Mouse (Mus musculus) T-helper 17 cell (primary cell): ENCODE measurements around the gene Borcs6.

Experiments used
- in situ Hi-C, 2 experiments: fragments of 300-600 bp; cut with MboI, MseI; formaldehyde crosslinking; loops; 1 replicate in 1 of 2; 2 replicates in 1 of 2; pipeline ENCODE4 v1.15.1; 2025; ENCODE audit warnings: high pct_unique_total_duplicates in 2 of 2

The Borcs6 gene

GRCm38 (mm10) chr11:69067601-69068000 lies 8.1 kb downstream of the Borcs6 start:
- in situ Hi-C loops = no loop called here

GRCm38 (mm10) chr11:69070093-69070492 lies 10.6 kb downstream of the Borcs6 start:
- in situ Hi-C loops = no loop called here

GRCm38 (mm10) chr11:69070590-69071222 lies 11.2 kb downstream of the Borcs6 start, which contains the start of gene Tmem107:
Tmem107 (plus strand) TSS chr11:69070806.
- in situ Hi-C loops = no loop called here

DNA sequence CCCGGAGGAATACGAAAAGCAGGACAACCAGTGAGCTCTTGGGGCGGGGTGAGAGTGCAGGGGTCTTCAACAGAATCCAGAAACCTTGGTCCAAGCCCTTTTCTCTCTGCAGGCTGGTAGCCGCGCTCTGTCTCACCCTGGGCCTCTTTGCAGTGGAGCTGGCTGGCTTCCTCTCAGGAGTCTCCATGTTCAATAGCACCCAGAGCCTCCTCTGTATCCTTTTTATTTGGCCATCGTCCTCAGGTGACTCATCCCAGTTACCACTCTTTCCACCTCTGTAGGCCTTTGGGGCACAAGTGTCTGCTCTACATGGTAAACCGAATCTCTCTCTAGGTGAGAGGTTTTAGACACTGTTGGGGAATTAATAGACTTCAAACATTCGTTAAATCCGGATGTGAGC lies 11.7 kb downstream of the Borcs6 start:
- in situ Hi-C loops = no loop called here

GRCm38 (mm10) chr11:69072234-69072633 lies 12.7 kb downstream of the Borcs6 start:
- in situ Hi-C loops = no loop called here

DNA sequence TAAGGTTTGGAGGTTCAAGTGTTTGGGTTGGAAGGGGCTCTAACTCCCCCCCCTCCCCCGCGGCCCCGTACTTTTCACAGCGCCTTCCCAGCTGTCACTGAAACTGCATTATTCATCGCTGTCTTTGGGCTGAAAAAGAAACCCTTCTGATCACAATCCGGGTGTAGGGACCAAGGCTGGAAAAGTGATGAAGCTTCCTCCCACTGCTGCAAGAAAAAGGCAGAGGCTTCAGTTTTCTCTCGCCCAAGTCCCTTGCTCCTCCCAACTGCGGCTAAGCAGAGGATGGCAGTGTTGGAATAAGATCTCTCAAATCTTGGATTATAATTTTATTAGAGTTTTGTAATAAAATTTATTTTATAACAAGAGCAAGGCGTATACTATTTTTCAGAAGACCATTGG lies 13.1 kb downstream of the Borcs6 start:
- in situ Hi-C loops = no loop called here

DNA sequence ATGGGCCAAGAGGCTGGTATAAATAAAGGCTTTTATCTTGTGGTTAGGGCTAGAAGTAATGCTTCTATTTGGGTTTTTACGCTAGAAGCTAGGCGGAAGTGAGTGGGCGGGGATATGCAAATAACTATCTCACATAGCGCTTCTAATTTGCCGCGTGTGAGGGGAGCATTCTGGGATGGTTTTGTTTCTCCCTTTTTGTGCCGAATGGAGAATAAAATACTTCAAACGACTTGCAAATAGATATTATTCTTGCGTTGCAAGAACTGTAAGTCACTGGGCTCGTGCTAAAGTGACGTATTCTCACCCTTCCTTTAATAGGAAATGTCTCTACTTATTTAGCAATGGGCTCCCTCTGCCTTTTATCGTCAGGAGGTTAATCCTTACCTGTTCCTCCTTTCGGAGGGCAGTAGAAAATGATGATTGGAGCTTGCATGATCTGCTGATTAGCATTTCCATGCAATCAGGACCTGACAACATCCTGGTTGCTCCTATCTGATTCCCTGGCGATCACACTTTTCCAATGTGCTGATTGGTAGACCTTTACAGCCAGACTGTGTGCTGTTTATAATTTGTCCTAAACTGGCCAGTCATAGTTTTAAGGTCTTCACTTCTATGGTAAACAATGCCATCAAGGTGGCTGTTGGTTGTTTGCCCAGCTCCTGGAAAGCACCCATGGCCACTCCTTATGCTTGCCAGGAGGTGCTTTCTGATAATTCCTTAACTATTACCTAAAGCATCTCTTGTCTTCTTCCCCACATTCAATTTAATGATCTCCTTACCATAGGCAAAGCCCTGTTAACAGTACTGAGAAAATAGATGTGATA lies 13.8 kb downstream of the Borcs6 start:
- in situ Hi-C loops = no loop called here

- in situ Hi-C loops = no loop called here
Measured at GRCm38 (mm10) chr11:69073951-69074775, 14.6 kb downstream of the Borcs6 start.

GRCm38 (mm10) chr11:69074776-69075069 lies 15.2 kb downstream of the Borcs6 start:
- in situ Hi-C loops = loop anchor here in 1 of 2 experiments (25.0 kb wide), 1 partner anchor 1588 kb away; the partner anchor contains the start of genes Eno3, Pfn1 and Spag7

DNA sequence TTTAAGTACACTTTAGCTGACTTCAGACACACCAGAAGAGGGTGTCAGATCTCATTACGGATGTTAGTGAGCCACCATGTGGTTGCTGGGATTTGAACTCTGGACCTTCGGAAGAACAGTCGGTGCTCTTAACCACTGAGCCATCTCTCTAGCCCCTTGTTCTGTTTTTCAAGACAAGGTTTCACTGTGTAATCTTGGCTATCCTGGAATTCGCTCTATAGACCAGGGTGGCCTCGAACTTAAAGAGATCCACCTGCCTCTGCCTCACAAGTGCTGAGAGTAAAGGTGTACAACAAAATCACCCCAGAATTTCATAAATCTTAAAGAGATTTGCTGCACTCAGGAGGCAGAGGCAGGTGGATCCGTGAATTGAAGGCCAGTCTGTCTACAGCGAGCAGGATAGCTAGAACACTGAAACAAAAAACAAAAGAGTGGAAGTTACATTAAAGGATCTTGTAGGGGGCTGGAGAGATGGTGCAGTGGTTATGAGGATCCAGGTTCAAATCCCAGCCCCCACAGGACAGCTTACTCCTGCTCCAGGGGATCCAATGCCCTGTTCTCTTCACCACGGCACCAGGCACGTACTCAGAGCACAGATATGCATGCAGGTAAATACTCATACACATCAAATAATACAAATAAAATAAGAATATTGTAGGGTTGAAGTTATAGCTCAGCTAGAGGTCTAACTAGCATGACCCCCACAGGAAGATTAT lies 16.4 kb downstream of the Borcs6 start:
- in situ Hi-C loops = loop anchor here in 1 of 2 experiments (25.0 kb wide), 1 partner anchor 1586 kb away; the partner anchor contains the start of genes Eno3, Pfn1 and Spag7

- in situ Hi-C loops = loop anchor here in 1 of 2 experiments (25.0 kb wide), 1 partner anchor 1586 kb away; the partner anchor contains the start of genes Eno3, Pfn1 and Spag7
Measured at GRCm38 (mm10) chr11:69076572-69076971, 17.1 kb downstream of the Borcs6 start.

GRCm38 (mm10) chr11:69077316-69077715 lies 17.8 kb downstream of the Borcs6 start:
- in situ Hi-C loops = loop anchor here in 1 of 2 experiments (25.0 kb wide), 1 partner anchor 1585 kb away; the partner anchor contains the start of genes Eno3, Pfn1 and Spag7

DNA sequence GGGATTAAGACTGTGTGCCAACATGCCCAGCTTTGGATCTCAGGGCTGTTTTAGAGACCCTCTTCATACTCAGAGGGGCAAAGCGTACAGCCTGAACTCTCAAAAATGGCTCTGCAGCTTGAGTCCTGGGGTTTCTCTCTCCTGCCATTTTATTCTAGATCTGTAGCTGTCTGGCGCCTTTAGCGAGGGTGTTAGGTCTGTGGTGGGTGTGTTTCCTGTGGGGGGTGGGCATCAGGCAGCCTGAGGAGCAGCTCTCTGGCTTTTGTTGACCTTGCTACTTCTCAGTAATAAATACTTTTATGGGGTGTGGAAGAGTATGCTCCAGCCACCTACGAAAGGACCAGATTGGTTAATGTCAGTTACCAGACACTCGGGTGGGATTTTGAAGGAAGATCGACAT lies 18.5 kb downstream of the Borcs6 start:
- in situ Hi-C loops = loop anchor here in 1 of 2 experiments (25.0 kb wide), 1 partner anchor 1584 kb away; the partner anchor contains the start of genes Eno3, Pfn1 and Spag7

- in situ Hi-C loops = loop anchor here in 1 of 2 experiments (25.0 kb wide), 1 partner anchor 1583 kb away; the partner anchor contains the start of genes Eno3, Pfn1 and Spag7
Measured at GRCm38 (mm10) chr11:69078805-69079438, 19.4 kb downstream of the Borcs6 start.

- in situ Hi-C loops = loop anchor here in 1 of 2 experiments (25.0 kb wide), 1 partner anchor 1582 kb away; the partner anchor contains the start of genes Eno3, Pfn1 and Spag7
Measured at GRCm38 (mm10) chr11:69080102-69080854, 20.8 kb downstream of the Borcs6 start.

DNA sequence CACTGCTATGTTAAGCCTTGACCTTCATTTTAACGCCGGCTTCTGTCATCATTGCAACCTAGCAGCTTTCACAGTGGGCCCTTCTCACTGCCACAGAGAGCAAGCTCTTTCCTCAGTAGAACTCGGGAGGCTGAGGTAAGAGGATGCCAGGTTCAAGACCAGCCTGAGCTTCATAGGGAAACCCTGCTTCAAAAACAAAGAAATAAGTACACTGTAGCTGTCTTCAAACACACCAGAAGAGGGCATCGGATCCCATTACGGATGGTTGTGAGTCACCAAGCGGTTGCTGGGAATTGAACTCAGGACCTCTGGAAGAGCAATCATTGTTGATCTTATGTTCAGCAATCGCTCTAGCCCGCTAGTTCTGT lies 21.3 kb downstream of the Borcs6 start:
- in situ Hi-C loops = loop anchor here in 1 of 2 experiments (25.0 kb wide), 1 partner anchor 1581 kb away; the partner anchor contains the start of genes Eno3, Pfn1 and Spag7

DNA sequence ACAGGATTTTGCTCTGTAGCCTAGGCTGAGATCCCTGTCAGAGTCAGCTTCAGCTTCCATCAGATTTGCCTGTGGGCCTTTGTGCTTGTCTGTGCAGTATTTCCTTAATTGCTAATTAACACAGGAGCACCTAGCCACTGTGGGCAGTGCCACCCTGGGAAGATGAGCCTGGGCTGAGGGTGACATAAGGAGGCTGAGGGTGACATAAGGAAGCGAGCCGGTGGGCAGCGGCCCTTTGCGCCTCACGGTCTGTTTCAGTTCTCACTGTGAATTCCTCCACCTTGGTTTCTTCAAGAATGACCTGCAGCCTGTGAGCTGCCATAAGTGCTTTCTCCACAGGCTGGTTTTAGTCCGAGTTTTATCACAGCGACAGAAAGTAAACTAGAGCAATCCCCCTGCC lies 22.1 kb downstream of the Borcs6 start:
- in situ Hi-C loops = loop anchor here in 1 of 2 experiments (25.0 kb wide), 1 partner anchor 1581 kb away; the partner anchor contains the start of genes Eno3, Pfn1 and Spag7

DNA sequence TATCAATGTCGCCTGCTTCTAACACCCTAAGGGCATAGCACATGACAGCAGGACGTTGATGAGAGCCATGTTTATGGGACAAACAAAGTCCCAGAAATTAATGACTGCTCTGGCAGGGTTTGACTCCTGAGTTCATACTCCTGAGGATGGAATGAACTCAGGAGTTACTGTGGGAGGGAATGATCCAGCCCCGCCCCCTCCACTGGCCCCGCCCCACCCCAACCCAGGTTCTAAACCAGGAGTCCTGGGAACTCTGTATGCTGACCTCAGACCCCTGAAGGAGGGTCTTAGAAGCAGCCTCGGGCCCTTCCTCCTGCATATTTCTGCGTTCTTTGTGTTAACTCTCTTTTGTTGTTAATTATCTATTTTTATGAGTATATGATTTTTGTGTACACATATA lies 26.1 kb downstream of the Borcs6 start:
- in situ Hi-C loops = loop anchor here in 1 of 2 experiments (25.0 kb wide), 1 partner anchor 1577 kb away; the partner anchor contains the start of genes Eno3, Pfn1 and Spag7

GRCm38 (mm10) chr11:69086390-69086789 lies 26.9 kb downstream of the Borcs6 start:
- in situ Hi-C loops = loop anchor here in 1 of 2 experiments (25.0 kb wide), 1 partner anchor 1576 kb away; the partner anchor contains the start of genes Eno3, Pfn1 and Spag7
